17 mouse cellular contexts compared by ENCODE assay signal in genomic region chr13:30781905-30782304, GRCm38 (mm10). TPM values are rescaled to one million over a fixed set of nuclear protein-coding genes. Genes with fewer than 3 reads are reported as not detected.
DNase-seq lines count a peak whose midpoint lies in the region; ATAC-seq and TF ChIP-seq lines count a peak whose summit lies in the region.
"Had no signal": no experiment of that assay in that cellular context is flagged by ENCODE, and none has a peak within 500 bp of the region (broad histone marks: within the 10 kb centered on the region; RNA-seq: fewer than 3 reads in every experiment).

No protein-coding gene starts in this region.

- no peaks in the 10 kb centered on the region for H3K27me3 ChIP-seq in kidney, embryonic 16.5 days (ENCODE audit: insufficient read depth, low read length)
- H3K27me3 ChIP-seq in kidney, adult 2 months (replicated peaks; ENCODE audit: control insufficient read depth, insufficient read depth, low read length) = no peaks in the 10 kb centered on the region
- H3K27me3 ChIP-seq in stomach, embryonic 15.5 days (replicated peaks) = no peaks in the 10 kb centered on the region
- no peaks in the 10 kb centered on the region for H3K27me3 ChIP-seq in midbrain, embryonic 13.5 days
- H3K27me3 ChIP-seq: forebrain, embryonic 15.5 days; liver, embryonic 13.5 days had no signal

- ATAC-seq in kidney, embryonic 16.5 days (ENCODE audit: low FRiP score, low TSS enrichment) = 0 out of 2 replicates have a peak, but pooled peaks have one; percentile 31
- peak; percentile 68 for ATAC-seq in stomach, embryonic 15.5 days (ENCODE audit: insufficient read depth, low FRiP score, low read depth)
- no peak for ATAC-seq in midbrain, embryonic 13.5 days
- no peak for ATAC-seq in frontal cortex, adult (ENCODE audit: low TSS enrichment)
- ATAC-seq: forebrain, embryonic 15.5 days; hindbrain, embryonic 16.5 days had no signal

- TF ChIP-seq POLR2A in kidney, adult 2 months (IDR thresholded peaks at IDR 0.05; ENCODE audit: low read depth, low read length) = no peak

- DNase-seq in gastrocnemius, adult 2 months = no peak
- no peak for DNase-seq in gastrocnemius, postnatal 10 days
- no peak for DNase-seq in kidney, adult 2 months
- peak; percentile 7 for DNase-seq in embryo, embryonic 9.5 days (ENCODE audit: extremely low spot score)
- DNase-seq: adrenal gland, postnatal 25 days; cerebellum, postnatal 14 days; gastrocnemius, postnatal 36 days; kidney, adult 9 months; liver, embryonic 13.5 days; lung, postnatal 14 days; thymus, postnatal 14 days had no signal

- no peak overlapping the region for H3K4me2 ChIP-seq in kidney, embryonic 16.5 days (replicated peaks; ENCODE audit: low read depth, low read length)
- H3K4me2 ChIP-seq in stomach, embryonic 15.5 days = no peak overlapping the region
- H3K4me2 ChIP-seq in midbrain, embryonic 13.5 days (replicated peaks) = no peak overlapping the region
- H3K4me2 ChIP-seq: forebrain, embryonic 15.5 days; liver, embryonic 13.5 days had no signal

- H3K9me3 ChIP-seq in kidney, embryonic 16.5 days (ENCODE audit: low read length) = no peaks in the 10 kb centered on the region
- H3K9me3 ChIP-seq in stomach, embryonic 15.5 days = no peaks in the 10 kb centered on the region
- no peaks in the 10 kb centered on the region for H3K9me3 ChIP-seq in midbrain, embryonic 13.5 days
- H3K9me3 ChIP-seq: forebrain, embryonic 15.5 days; liver, embryonic 13.5 days had no signal

- TF ChIP-seq CTCF in gastrocnemius, adult 2 months (IDR thresholded peaks at IDR 0.05) = no peak
- no peak for TF ChIP-seq CTCF in kidney, adult 2 months (conservative IDR thresholded peaks at IDR 0.05; ENCODE audit: insufficient read depth, insufficient read length, low read depth, low read length)

- no peak overlapping the region for H3K4me3 ChIP-seq in gastrocnemius, adult 2 months
- no peak overlapping the region for H3K4me3 ChIP-seq in kidney, embryonic 16.5 days (ENCODE audit: low read length)
- no peak overlapping the region for H3K4me3 ChIP-seq in kidney, adult 2 months (ENCODE audit: insufficient read depth, low read depth, low read length)
- H3K4me3 ChIP-seq in stomach, embryonic 15.5 days (replicated peaks) = no peak overlapping the region
- H3K4me3 ChIP-seq in midbrain, embryonic 13.5 days (replicated peaks) = no peak overlapping the region
- H3K4me3 ChIP-seq: forebrain, embryonic 15.5 days; liver, embryonic 13.5 days had no signal

- H3K9ac ChIP-seq in kidney, embryonic 16.5 days (replicated peaks; ENCODE audit: low read length) = no peak overlapping the region
- H3K9ac ChIP-seq in stomach, embryonic 15.5 days = no peak overlapping the region
- no peak overlapping the region for H3K9ac ChIP-seq in midbrain, embryonic 13.5 days (replicated peaks)
- H3K9ac ChIP-seq: forebrain, embryonic 15.5 days; liver, embryonic 13.5 days had no signal

- WGBS in kidney, embryonic 16.5 days = 49% methylated on average over 2 of the region's 2 CpGs
- 46% methylated on average over 2 of the region's 2 CpGs for WGBS in kidney, adult 2 months
- 35% methylated on average over 2 of the region's 2 CpGs for WGBS in stomach, embryonic 15.5 days
- 67% methylated on average over 2 of the region's 2 CpGs for WGBS in midbrain, embryonic 13.5 days

- no peaks in the 10 kb centered on the region for H3K36me3 ChIP-seq in kidney, embryonic 16.5 days (ENCODE audit: insufficient read depth, low read length)
- H3K36me3 ChIP-seq in kidney, adult 2 months (ENCODE audit: control insufficient read depth, insufficient read depth, low read length) = no peaks in the 10 kb centered on the region
- H3K36me3 ChIP-seq in stomach, embryonic 15.5 days = no peaks in the 10 kb centered on the region
- H3K36me3 ChIP-seq in midbrain, embryonic 13.5 days = no peaks in the 10 kb centered on the region
- H3K36me3 ChIP-seq: forebrain, embryonic 15.5 days; liver, embryonic 13.5 days had no signal

- intact Hi-C loops in gastrocnemius, adult 2 months (cut with DNase I) = no loop called here

- no peaks in the 10 kb centered on the region for H3K4me1 ChIP-seq in kidney, embryonic 16.5 days (ENCODE audit: insufficient read depth, low read length)
- H3K4me1 ChIP-seq in kidney, adult 2 months (ENCODE audit: control insufficient read depth, insufficient read depth, low read length) = no peaks in the 10 kb centered on the region
- H3K4me1 ChIP-seq in stomach, embryonic 15.5 days = no peaks in the 10 kb centered on the region
- H3K4me1 ChIP-seq in midbrain, embryonic 13.5 days (replicated peaks) = no peaks in the 10 kb centered on the region
- H3K4me1 ChIP-seq: forebrain, embryonic 15.5 days; liver, embryonic 13.5 days had no signal

- H3K27ac ChIP-seq in gastrocnemius, adult 2 months = peak overlapping the region; percentile 57
- H3K27ac ChIP-seq in kidney, embryonic 16.5 days (ENCODE audit: low read length) = no peak overlapping the region
- no peak overlapping the region for H3K27ac ChIP-seq in kidney, adult 2 months (ENCODE audit: insufficient read depth, low read depth, low read length)
- no peak overlapping the region for H3K27ac ChIP-seq in stomach, embryonic 15.5 days
- no peak overlapping the region for H3K27ac ChIP-seq in midbrain, embryonic 13.5 days
- H3K27ac ChIP-seq: forebrain, embryonic 15.5 days; liver, embryonic 13.5 days had no signal

RNA-seq across cellular contexts. Expression of gene Irf4, which starts 32.9 kb away (rescaled TPM):
- total RNA-seq in gastrocnemius, adult 2 months (2021) = 1 to 10 TPM in 1 of 2 experiments, under 1 TPM in 1; 0.64 to 2.5 TPM
- 1 to 10 TPM; 1.8 to 2.7 TPM for total RNA-seq in gastrocnemius, postnatal 10 days (2021)
- polyA plus RNA-seq in kidney, embryonic 16.5 days (2015; fragmentation: Nextera tagmentation; extraction: Ambion mirVana) = 0.15 and 0.22 TPM in 2 replicates
- 0.96 and 1.6 TPM in 2 replicates for polyA plus RNA-seq in kidney, adult 2 months (2012; rRNA removed)
- 0.06 and 0.09 TPM in 2 replicates for polyA plus RNA-seq in stomach, embryonic 15.5 days (2015; fragmentation: Nextera tagmentation; extraction: Ambion mirVana)
- 0.07 and 0.08 TPM in 2 replicates for polyA plus RNA-seq in midbrain, embryonic 13.5 days (2015; fragmentation: Nextera tagmentation; extraction: Ambion mirVana)

Comparison
In these comparisons a context has a peak if more than half of its experiments do, and no peak if none do; other contexts are left out.
1. ATAC-seq: peak in kidney, embryonic 16.5 days (single experiment) and stomach, embryonic 15.5 days (single experiment); none in midbrain, embryonic 13.5 days (single experiment) and frontal cortex, adult (single experiment).